Mouse (Mus musculus) adrenal gland (tissue): ENCODE results near the gene Myrf.

Experiments used
- intact Hi-C: fragments of 180-260 bp; cut with DNase I; formaldehyde crosslinking; loops from one replicate; pipeline ENCODE4 v1.15.1; 2025

The Myrf gene

DNA sequence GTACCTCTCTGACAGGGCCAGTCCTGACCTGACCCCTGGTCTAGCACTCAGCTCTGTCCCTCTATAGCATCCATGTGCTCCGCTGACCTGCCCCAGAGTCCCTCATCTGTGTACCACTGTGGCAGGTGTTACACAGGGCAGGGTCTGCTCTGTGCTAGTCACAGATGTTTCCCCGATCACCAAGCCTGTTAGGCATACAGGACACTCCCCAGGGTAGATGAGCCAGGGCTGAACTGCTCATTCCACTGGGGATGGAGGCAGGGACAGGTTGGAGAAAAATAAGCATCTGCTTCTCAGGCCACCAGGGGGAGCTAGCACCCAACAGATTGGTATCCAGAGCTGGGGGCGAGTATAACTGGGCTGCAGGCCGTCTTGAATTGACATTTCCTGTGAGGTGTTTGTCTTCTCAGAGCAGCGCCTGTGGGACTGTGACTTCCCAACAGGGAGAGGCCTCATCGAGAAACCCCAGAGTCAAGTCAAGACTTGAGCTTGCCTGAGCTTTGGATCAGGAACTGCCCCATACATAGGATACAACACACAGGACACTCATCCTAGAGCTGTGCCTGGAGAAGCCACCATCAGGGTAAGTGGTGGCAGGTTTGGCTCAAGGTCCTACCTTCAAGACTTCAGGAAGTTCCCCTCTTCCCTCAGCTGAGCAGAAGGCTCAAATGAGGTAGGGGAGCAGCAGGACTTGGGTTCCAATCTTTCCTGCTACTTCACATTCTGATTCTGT lies 17.9 kb upstream of the Myrf start:
- intact Hi-C loops: loop anchor here (10.0 kb wide), 1 partner anchor 186 kb away; no protein-coding TSS in a partner anchor

DNA sequence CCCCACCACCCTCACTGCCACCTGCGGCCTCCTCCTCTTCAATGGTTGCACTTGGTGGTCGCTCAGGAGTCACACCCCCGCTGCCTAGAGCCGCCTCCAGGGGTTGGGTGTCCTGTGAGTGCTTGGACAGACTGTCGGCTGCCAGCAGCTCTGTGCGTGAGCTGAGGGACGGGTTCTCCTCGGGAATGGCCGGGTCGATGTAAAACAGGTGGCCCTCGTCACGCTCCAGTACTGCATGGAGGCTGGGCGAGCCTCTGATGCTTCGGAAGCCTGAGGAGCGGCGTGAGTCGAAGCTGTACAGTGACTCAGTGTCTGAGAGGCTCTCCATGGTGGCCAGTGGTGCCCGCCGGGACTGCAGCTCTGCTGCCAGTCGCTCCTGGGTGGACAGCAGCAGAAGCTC lies 7.6 kb upstream of the Myrf start:
- intact Hi-C loops: no loop called here

DNA sequence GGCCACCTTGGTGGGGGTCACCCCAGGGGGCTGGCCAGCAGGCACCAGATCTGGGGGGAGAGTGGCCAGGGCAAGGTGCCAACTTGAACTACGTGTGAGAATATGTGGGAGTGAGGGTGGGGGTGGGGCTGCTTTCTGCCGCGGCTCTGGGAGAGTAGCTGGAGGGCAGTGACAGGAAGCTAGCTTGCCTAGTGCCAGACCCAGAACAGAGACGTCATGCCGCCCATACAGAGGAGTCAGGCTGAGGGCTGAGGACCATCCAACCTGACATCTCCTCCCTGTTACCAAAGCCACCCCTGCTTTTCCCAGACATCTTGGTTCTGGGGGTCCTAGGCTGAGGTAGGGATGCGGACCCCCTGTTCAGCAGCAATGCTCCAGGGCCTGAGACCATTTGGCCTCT lies 6.6 kb upstream of the Myrf start:
- intact Hi-C loops: no loop called here

DNA sequence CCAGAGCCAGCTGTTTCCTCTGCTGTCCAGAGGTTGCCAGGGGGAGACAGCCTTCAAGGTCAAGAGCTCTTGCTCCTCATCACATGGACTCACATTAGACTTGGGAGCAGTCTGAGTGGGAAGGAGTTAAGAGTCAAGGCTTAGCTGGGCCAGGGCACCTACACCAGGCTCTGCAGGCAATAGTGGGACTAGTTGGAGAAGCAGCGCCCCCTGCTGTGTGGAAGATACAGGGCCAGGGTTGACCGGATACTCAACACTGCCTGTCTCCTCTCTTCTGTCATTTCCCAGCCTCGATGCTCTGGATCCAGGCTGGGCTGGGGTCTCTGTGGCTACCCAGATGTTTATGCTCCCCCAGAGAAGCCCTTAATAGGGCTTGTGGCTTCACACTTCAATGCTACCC lies 3.6 kb upstream of the Myrf start:
- intact Hi-C loops: no loop called here

DNA sequence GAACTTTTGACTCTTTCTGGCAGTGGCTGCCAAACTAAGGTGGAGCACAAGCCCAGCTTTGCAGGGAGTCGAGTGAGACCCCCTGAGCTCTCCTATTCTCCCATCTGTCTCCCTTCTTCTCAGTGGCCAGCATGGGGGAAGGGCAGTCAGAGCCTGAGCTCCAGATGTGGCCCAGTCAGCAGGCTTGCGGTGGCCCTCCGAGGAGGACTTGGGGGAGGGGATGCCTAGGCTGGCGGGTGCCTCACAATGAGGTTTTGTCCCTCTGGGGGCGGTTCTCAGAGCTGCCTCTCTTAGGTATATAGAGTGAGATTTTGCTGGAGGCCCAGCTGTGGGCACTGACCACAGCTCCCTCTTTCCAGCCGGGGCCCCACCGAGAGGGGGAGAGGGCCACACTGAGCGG lies 2.4 kb upstream of the Myrf start:
- intact Hi-C loops: no loop called here

DNA sequence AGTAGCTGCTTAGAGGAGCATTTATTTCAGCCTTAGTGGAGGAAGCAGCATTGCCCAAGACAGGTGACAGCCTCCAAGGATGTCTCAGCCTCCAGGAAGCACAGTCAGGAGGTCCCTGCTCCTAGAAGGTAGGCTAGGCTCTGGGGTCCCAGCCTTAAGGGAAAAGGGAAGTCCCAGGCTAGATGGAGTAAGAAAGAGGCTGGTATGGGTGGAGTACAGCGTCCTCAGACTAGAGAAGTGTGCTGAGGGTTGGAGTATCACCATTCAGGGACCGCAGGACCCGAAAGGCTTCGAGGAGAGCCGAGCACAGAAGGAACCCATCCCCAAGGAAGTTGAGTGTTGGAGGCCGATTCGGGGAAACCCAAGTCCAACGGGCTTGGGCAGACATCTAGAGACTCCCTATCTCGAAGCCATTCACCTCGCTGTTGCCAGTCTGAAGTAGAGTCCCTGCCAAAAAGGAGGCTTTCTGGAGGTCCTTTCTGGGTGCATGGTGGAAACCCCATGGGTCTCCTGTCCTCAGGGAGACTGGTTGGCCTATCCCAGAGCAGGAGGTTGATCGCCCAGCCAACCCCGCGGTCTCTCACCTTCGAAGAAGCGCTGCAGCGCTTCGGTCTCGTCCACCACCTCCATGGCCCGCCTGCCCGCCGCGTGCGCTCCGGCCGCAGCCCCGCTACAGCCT lies 434 bp downstream of the Myrf start:
- intact Hi-C loops: no loop called here

DNA sequence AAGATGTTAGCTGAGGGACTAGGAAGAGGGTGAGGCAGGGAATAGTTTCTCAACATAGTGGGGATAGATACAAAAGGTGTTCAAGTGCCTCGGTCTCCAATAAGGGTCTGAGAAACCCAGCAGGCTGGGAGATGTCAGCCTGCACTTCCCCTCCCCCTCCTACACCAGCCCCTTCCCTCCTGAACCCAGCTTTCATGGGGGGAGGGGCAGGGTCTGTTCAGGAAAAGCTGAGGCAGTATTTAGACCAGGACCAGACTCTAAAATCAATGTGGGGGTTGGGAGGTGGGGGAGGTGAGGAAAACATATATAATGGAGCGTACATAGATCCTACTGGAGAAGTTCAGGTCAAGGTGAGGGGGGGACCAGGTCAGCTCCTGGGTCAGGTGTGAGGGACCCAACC lies 1.1 kb downstream of the Myrf start:
- intact Hi-C loops: no loop called here

DNA sequence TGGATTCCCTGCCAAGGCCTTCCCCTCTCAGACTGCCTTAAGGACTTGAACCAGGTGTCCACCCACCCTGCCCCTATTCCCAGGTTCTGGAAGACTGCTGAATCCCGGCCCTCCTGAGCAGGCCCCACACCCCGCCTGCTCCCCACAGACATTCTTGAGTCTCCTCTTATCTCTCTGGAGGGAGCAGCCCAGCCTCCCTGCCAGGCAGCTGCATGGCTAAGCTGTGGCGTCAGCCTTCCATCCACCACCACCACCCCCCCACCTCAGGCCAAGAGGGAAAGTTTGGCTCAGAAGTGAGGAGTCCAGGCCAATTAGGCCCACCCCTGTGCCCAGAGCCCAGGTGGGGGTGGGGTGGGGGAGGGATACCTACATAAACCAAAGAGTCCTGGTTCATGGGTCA lies 2.1 kb downstream of the Myrf start:
- intact Hi-C loops: no loop called here

DNA sequence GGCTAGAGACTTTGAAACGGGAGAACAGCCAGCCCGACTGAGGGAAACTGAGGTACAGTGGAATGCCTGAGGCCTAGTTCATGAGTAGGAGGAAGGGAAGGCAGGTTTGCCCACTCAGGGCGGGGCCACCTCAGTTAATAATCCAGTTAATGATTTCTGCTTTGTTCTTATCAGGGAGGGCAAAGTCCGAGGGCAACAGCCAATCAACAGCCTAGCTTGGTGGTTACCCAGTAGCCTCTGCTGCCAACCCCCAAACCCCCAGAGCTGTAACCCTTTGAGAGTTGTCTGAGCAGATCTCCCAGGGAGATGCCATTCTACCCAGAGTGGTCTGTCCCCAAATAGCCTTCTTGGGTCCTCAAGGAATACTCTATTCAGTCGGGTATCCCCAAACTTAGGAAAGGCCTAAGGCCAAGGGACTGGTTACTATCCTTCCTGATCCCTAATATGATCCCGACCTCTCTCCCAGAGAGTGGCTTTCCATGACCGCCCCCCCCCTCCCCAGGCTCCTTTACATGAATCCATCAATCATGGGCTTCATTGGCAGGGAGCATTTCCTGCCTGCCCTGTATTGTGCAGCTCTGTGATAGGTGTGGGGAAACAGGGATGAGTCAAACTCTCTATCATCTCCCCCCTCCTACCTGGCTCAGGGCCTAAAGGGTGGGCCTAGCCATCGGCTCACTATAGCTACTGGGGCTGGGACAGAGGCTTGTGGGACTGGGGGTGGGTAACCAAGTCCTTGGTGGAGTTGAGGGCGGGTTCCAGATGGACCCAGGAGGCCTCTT lies 4.6 kb downstream of the Myrf start:
- intact Hi-C loops: no loop called here

DNA sequence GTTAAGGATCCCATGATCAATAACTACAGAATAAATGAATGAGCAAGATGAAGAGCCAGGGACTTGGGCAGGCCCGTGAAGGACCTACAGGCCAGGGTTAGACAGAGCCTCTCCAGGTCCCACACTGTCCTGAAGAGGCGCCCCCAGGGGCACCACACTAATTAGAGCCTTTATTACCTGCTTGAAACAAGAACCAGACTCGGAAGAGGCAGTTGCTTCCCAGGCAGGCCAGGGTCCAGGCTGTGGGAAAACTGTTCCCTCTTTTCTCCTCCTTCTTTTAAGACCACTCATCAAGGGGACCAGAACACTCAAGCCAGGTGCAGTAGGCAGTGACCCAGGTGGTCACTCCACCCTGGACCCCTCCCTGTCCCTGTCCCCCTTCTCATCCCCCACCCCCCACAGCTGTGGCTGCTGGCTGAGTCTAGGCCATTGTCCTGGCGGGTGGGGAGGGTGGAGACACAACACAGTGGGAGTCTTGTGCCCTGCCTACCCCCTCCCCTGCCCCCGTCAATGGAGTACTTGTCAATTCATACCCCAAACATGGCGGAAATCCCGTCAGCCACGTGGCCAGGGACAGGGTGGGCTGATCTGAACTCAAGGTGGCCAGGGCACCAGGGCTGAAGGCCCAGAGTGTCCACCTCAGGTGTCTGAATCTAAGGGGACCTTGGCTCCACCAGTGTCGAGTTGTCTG lies 8.1 kb downstream of the Myrf start:
- intact Hi-C loops: no loop called here

DNA sequence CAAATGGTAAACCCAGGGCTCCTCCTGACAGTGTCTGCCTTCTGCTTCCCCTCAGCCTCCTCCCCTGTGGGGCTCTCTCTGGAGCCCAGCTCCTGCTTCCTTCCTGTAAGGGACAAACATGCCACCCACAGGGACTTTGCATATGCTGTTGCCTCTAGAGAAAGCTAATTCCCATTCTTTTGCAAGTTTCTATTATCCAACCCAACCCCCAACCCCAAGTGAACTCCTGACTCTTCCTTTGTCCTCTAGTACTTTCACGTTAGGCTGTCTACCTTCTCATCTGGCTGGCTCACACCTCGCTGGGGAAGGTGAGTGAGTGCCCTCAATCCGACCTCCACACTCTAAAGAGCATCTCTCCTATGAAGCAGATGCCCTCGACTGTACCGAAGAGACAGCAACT lies 8.7 kb downstream of the Myrf start:
- intact Hi-C loops: no loop called here

DNA sequence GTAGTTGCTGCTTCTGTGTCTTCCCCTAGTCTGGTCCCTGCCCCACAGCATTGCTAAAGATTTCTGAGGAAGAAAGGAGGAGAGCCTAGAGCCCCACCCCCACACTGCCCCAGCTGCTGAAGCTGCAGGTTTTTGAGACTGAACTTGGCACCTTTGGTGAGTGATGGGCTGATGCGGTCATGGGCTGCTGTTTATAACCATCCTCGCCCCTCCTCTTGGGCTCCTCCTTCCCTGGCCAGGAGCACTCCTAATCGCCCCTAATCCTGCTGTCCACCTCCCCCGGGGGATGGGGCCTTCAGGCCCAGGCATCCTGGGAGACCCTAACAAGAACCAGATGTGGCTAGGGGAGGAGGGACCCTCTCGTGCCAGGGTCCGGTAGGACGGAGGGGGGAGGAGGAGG lies 9.5 kb downstream of the Myrf start:
- intact Hi-C loops: no loop called here

DNA sequence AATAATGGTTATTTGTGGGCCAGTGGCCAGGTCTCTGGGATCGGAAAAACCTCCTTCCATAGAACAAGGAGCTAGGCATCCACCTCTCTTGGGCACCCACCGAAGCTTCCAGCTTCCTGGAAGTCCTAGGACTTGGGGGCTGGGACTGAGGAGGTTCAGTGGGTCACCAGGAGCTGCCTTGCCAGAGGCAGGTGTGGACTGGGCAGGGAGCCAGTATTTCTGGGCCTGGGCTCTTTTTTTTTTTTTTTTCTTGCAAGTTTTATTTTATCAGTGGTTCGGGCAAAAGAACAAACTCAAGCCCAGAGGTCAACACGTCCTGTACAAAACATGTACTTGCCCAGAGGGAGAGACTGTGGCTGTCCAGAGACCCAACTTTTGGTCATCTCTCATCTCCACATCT lies 14.8 kb downstream of the Myrf start:
- intact Hi-C loops: no loop called here

DNA sequence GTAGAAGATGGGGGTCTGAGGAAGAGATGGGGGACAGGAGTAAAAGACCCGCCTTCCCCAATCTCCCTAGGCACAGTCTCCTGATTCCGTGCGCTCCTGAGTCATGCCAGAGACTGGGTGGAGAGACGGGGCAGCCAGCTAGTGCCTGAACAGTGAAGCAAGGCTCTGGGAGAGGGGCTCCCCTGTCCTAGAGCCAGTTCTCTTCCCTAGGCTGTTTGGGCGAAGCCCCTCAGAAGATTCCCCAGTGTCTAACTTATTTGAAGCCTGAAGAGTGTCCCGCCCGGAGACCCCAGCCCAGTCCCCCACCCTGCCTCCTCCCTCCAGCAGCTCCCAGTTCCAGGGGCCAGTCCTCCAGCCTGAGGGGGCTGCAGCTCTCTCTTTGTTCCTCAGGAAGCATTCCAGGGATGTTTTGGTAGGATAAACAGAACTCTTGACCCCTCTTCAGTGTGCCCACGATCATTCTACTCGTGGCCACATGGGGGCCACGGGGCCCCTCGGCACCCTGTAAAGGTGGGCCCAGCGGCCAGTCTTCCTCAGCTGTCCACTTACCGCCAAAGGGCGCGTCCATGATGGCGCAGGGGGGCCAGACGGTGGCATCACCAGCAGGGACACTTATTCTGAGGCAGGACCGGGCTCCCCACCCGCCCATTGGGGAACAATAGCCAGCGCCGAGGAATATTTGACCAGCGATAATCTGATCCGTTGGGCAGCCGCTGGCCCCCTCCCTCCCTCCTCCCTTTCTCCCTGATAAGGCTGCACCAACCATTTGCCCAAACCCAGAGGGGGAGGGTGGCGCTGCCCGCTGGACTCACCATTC lies 15.7 kb downstream of the Myrf start:
- intact Hi-C loops: no loop called here

DNA sequence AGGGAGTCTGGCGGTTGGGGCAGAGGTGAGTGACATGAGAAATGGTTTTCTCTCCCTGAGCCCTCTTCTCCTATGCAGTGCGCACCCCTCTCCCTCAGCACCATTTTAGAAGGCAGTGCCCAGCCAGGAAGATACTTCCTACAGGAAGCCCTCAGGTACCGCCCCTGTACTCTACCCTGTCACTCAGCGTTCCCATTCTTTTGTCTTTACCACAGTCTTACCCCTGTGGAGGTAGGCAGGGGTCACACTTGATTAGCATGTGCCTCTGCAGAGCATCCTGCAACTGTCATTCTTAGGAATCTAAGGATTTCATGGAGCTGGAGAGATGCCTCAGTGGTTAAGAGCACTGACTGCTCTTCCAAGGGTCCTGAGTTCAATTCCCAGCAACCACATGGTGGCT lies 17.0 kb downstream of the Myrf start:
- intact Hi-C loops: no loop called here

DNA sequence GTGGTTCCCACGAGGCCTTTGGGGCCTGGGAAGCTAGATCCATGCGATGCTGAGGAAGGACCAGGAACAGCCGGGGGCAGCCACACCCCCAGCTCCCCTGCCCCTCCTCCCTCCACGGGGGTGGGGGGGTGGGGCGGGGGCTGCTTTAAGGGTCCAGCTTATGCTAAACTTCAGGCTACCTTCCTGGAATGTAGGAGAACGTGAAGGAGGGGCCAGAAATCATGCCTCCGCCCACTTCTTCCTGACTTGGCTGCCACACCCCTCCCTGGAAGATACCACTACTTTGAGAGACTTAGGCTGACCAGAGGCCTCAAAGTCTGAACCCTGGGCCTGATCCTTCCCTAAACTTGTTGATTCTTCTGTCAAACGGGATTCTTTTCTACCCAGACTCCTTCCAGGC lies 17.9 kb downstream of the Myrf start:
- intact Hi-C loops: no loop called here

DNA sequence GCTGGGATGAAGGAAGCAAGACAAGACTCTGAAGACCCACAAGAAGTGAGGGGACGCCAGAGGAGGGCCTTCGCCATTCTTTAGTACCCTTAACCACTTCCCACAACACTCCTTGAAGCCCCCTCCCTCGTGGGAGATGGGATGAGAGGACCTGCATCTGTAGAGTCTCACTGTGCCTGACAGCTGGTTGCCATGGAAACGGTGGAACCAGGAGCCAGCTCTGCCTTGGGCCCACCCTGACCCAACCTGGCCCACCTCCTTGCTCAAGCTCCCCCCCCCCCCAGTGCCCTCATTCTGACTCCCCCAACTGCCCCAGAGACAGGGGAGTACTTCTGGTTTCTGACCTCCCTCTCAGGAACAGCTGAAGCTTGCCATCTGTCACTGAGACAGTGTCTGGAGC lies 19.0 kb downstream of the Myrf start:
- intact Hi-C loops: no loop called here

DNA sequence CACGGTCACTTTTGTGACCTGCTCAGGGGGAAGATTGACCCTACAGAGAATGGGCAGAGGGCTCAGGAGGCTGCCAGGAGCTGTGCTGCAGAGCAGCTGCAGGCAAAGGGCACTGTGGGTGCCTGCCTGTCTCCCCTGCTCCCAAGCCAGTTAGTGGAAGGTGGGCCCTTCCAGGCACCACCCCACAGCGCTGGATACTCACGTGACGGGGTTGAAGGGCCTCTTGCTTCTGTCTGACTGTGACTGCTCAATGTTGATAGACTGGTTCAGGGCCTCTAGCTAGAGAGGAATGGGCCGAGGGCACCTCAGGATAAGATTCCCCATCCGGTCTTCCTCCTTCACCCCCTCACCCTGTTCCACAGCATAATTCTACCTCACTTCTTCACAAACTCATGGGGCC lies 21.0 kb downstream of the Myrf start:
- intact Hi-C loops: no loop called here

DNA sequence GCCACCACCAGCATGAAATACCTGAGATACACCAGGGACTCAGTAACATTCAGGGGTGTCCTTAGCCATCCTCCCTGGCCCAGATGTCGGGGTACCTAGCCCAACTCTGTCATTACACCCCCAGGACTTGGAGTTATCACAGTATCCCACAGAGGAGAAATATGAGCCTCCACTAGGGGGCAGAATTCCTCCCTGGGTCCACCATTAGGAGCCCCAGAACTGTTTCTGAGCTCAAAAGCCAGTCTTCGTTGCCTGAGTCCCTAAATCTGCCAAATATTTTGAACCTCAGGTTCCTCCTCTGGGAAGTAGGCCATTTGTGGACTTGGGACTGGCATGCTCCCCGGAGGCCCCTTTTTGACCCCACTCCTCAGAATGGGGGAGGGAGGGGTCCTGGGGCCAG lies 21.4 kb downstream of the Myrf start:
- intact Hi-C loops: no loop called here

DNA sequence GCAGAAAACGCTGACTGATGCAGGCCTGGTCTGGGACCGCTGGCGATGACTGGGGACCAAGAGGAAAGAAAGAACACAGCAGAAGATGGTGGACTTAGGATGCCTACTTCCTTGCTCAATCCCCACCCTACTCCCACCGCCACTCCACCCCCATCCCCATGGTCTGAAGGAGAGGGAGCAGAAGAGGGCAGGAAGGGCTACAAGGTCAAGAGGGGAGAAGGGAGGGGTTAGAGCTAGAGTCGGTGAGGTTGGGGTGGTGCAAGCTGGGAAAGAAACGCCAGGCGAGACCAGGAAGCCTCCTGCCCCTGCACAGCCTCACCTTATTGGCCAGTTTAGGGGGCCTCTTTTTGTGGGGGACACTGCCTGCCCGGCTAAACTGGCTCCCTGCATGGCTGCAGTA lies 24.4 kb downstream of the Myrf start:
- intact Hi-C loops: no loop called here
